Mouse (Mus musculus): ENCODE data around the gene Gm10229.
"Not testable (repeated sequence)": the region's sequence is repeated elsewhere in the genome, so short reads cannot be mapped to it uniquely, and the experiment has no call there.

The Gm10229 gene

GRCm38 (mm10) chr16:89014984-89015383 is at the start of gene Gm10229:
Gm10229 (plus strand) TSS chr16:89015284.
- DNase-seq = not testable (repeated sequence)

- DNase-seq = no peak
These were observed 4.4 kb upstream of the Gm10229 start, which contains the start of gene Krtap22-2 for GRCm38 (mm10) chr16:89010659-89011058. Krtap22-2 (minus strand) TSS chr16:89010759.

- no peak for DNase-seq
These were observed 1.1 kb upstream of the Gm10229 start for GRCm38 (mm10) chr16:89013973-89014372.

GRCm38 (mm10) chr16:89031399-89031798 is 16.3 kb downstream of the Gm10229 start, which contains the start of gene Krtap6-1:
Krtap6-1 (plus strand) TSS chr16:89031699.
- not testable (repeated sequence) for DNase-seq

GRCm38 (mm10) chr16:89041372-89041771 is 26.3 kb downstream of the Gm10229 start, which contains the start of gene Gm10228:
Gm10228 (minus strand) TSS chr16:89041472.
- DNase-seq = not testable (repeated sequence)

GRCm38 (mm10) chr16:89047783-89048182 is 32.7 kb downstream of the Gm10229 start, which contains the start of gene Krtap6-5:
Krtap6-5 (minus strand) TSS chr16:89047883.
- DNase-seq = no peak

GRCm38 (mm10) chr16:89063902-89064301 is 48.8 kb downstream of the Gm10229 start, which contains the start of gene 1110025L11Rik:
1110025L11Rik (minus strand) TSS chr16:89064002.
- DNase-seq = not testable (repeated sequence)
